Mouse (Mus musculus) liver, adult 2 months (tissue): ENCODE measurements at regions not wholly inside any gene's neighbourhood (a gene's known extent, or its start where the extent isn't known, plus 50 kb on each side); places are given as distances from the start of the nearest gene placed in this dataset.

Experiments used
- DNase-seq: peaks from one replicate; pipeline ENCODE4 v3.0.0-alpha.2; 2011; ENCODE audit warnings: low read depth, low spot score; ENCODE audit errors: extremely low read depth
- H3K27ac ChIP-seq: fragments of 200-500 bp; replicated peaks from 2 replicates; pipeline ENCODE4 v1.5.1; 2012; ENCODE audit warnings: low read depth, mild to moderate bottlenecking, control low read depth, inconsistent platforms, low read length; ENCODE audit not compliant: insufficient read depth
- H3K27me3 ChIP-seq: fragments of 200-500 bp; 2 replicates; pipeline ENCODE4 v1.6.1; 2012; ENCODE audit warnings: mild to moderate bottlenecking, moderate library complexity, low read length, inconsistent platforms; ENCODE audit not compliant: control insufficient read depth, insufficient read depth
- H3K36me3 ChIP-seq: fragments of 200-500 bp; 2 replicates; pipeline ENCODE4 v1.6.1; 2012; ENCODE audit warnings: low read length, inconsistent platforms; ENCODE audit not compliant: control insufficient read depth, insufficient read depth
- H3K4me1 ChIP-seq: fragments of 200-500 bp; 2 replicates; pipeline ENCODE4 v1.6.1; 2011; ENCODE audit warnings: low read length; ENCODE audit not compliant: control insufficient read depth, insufficient read depth
- H3K4me3 ChIP-seq: fragments of 200-500 bp; 2 replicates; pipeline ENCODE4 v1.5.1; 2011; ENCODE audit warnings: low read depth, mild to moderate bottlenecking, control low read depth, low read length, moderate library complexity; ENCODE audit not compliant: insufficient read depth
- H3K79me2 ChIP-seq: fragments of 200-500 bp; 2 replicates; pipeline ENCODE4 v1.6.1; 2012; ENCODE audit warnings: inconsistent platforms, mild to moderate bottlenecking, low read length, moderate library complexity; ENCODE audit not compliant: control insufficient read depth, insufficient read depth
- H3K9ac ChIP-seq: fragments of 200-500 bp; 2 replicates; pipeline ENCODE4 v1.6.1; 2012; ENCODE audit warnings: low read depth, mild to moderate bottlenecking, control low read depth, inconsistent platforms, low read length
- CTCF ChIP-seq: fragments of 200-500 bp; IDR thresholded peaks from 2 replicates; pipeline ENCODE4 v1.5.1; 2011; ENCODE audit warnings: low read depth, low read length, control low read depth
- POLR2A ChIP-seq: fragments of 200-500 bp; IDR thresholded peaks from 2 replicates; pipeline ENCODE4 v1.6.1; 2011; ENCODE audit warnings: low read length, control low read depth; ENCODE audit not compliant: insufficient read depth; ENCODE audit errors: extremely low read depth
- WGBS: fragments of 180-500 bp; shearing (Covaris S2); methylation state at CpG from one replicate; pipeline ENCODE4 v1.1.7; 2018; 5-methylcytosine and 5-hydroxymethylcytosine counted together

DNA sequence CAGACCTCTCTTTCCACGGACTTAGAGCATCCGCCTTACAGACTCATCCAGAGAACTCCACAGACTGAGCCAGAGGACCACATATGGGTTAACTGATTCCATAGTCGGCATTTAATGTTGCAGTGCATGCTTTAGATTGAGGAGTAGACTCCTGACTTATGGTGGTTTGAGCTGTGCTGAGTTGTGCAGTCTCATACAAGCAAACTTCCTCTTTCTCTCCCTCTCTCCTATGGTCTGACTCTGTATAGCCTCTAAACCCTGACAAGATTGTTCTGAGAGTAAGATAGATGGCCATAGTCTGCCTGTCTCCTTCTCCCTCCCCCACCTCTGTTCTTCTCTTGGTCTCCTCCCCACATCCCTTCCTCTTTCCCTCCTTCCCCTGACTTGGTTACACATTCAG lies 616.0 kb downstream of the Ryr2 start:
- TF ChIP-seq POLR2A (no peak), CTCF (no peak)
- no peaks in the 10 kb centered on the region for H3K79me2 ChIP-seq
- H3K36me3 ChIP-seq: no peaks in the 10 kb centered on the region
- no peak for DNase-seq
- H3K4me1 ChIP-seq: no peaks in the 10 kb centered on the region
- H3K9ac ChIP-seq: no peak overlapping the region
- H3K4me3 ChIP-seq: no peak overlapping the region
- no peaks in the 10 kb centered on the region for H3K27me3 ChIP-seq
- WGBS: 78% methylated on average over 3 of the region's 3 CpGs
- no peak overlapping the region for H3K27ac ChIP-seq

DNA sequence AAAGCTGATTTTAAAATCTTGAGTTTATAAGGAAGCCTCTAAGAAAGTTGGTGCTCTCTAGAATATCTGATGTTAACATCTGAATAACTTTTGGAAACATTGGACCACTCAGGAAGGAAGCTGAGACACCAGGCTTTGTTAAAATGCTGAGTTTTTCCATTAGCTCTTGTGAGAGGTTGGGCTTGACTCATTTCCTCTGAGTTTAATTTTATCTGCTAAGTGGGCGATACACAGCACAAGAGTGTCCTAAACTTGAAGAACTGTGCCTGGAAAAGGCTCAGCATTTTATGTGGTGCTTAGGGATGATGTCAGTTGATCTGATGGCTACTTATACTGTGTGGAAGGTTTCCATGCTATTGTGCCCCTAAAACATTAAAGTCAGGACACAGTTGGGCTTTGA lies 623.6 kb downstream of the Ryr2 start:
- no peak for DNase-seq
- Histone ChIP-seq H3K27me3 (no peaks in the 10 kb centered on the region), H3K36me3 (no peaks in the 10 kb centered on the region), H3K79me2 (no peaks in the 10 kb centered on the region), H3K4me1 (no peaks in the 10 kb centered on the region), H3K27ac (no peak overlapping the region), H3K4me3 (no peak overlapping the region), H3K9ac (no peak overlapping the region)
- no peak for TF ChIP-seq POLR2A
- TF ChIP-seq CTCF: no peak
- 65% methylated on average over 1 of the region's 1 CpGs for WGBS

DNA sequence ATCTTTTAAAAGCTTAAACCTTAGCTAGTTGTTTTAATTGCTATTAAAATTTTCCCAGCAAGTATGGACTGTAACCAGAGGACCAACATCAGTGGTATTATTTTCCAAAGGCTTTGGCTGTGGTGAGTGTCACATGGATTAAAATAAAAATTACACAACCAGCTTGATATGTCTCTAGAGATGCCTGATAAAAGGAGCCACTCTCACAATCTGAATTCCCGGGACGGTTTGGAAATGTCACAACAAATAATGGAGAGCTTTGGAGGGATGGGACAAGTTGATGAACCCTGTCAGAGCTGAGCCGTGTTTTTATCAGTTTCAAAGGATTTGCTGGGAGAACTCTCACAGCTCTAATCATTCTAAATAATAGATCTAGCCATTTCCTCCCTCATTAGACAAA lies 624.0 kb downstream of the Ryr2 start:
- TF ChIP-seq POLR2A (no peak), CTCF (no peak)
- Histone ChIP-seq H3K9ac (no peak overlapping the region), H3K27ac (no peak overlapping the region), H3K27me3 (no peaks in the 10 kb centered on the region), H3K36me3 (no peaks in the 10 kb centered on the region), H3K79me2 (no peaks in the 10 kb centered on the region), H3K4me1 (no peaks in the 10 kb centered on the region), H3K4me3 (no peak overlapping the region)
- no peak for DNase-seq
- WGBS: 63% methylated on average over 3 of the region's 3 CpGs

DNA sequence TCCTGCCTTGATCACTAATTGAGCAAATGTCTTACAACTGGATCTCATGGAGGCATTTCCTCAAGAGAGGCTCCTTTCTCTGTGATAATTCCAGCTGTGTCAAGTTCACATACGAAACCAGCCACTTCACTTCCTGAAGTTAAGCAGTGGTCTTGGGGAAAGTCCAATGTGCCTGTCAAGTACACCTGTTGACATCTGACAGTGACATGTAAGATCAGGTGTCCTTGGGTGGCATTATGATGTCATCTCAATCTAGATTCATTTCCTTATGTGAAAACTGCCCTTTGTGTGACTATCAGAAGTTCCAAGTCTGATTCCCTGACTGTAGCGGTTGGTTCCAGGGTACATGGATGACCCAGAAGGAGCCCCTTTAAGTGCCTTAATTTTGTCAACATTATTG lies 646.5 kb downstream of the Ryr2 start:
- Histone ChIP-seq H3K79me2 (no peaks in the 10 kb centered on the region), H3K9ac (no peak overlapping the region), H3K27ac (no peak overlapping the region), H3K36me3 (no peaks in the 10 kb centered on the region), H3K4me3 (no peak overlapping the region), H3K4me1 (no peaks in the 10 kb centered on the region), H3K27me3 (no peaks in the 10 kb centered on the region)
- no peak for TF ChIP-seq CTCF
- no peak for TF ChIP-seq POLR2A
- DNase-seq: no peak
- 88% methylated on average over 2 of the region's 2 CpGs for WGBS

DNA sequence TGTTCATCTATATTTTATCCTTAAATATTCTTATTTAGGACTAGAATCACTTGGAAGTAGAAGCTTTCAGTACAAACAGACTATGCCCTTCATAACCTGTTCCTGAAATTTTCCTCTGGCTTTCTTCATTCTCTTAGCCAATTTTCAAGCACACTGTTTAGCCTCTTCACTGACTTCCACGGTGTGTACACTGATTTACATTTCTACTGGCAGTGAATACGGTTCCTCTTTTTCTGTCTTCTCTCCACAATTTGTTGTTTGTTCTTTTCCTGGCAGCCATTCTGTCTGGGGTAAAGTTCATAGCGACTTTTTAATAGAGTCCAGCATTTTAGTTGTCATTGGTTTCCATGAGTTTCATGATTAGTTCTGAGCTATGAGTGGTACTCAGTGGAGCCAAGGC lies 651.6 kb downstream of the Ryr2 start:
- no peak for TF ChIP-seq CTCF
- TF ChIP-seq POLR2A: no peak
- no peaks in the 10 kb centered on the region for H3K27me3 ChIP-seq
- H3K27ac ChIP-seq: no peak overlapping the region
- no peak overlapping the region for H3K4me3 ChIP-seq
- 37% methylated on average over 3 of the region's 3 CpGs for WGBS
- H3K79me2 ChIP-seq: no peaks in the 10 kb centered on the region
- no peaks in the 10 kb centered on the region for H3K36me3 ChIP-seq
- H3K9ac ChIP-seq: no peak overlapping the region
- peak; percentile 46 for DNase-seq
- H3K4me1 ChIP-seq: no peaks in the 10 kb centered on the region

DNA sequence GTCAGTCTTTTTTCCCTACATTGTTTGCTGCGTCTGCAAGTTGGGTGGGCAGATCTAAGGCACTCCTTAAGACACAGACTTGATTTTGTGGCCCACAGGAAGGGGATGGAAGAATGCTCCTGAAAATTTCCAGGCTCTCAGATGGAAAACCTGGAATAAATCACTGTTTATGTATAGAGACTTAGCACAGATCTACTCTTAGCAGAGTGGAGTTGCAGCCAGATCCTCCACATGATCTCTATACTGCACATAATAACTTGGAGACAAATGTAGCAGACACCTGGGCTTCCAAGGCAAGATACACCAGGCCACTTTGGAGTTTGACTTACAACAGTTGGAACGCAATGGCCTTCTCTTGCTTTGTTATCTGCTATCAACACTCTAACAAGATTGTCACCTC lies 654.3 kb downstream of the Ryr2 start:
- Histone ChIP-seq H3K79me2 (no peaks in the 10 kb centered on the region), H3K36me3 (no peaks in the 10 kb centered on the region), H3K4me1 (no peaks in the 10 kb centered on the region), H3K27me3 (no peaks in the 10 kb centered on the region), H3K4me3 (no peak overlapping the region), H3K9ac (no peak overlapping the region), H3K27ac (no peak overlapping the region)
- WGBS: 70% methylated on average over 2 of the region's 2 CpGs
- DNase-seq: no peak
- TF ChIP-seq POLR2A: no peak
- no peak for TF ChIP-seq CTCF
